Mouse (Mus musculus) lung, adult 2 months (tissue): ENCODE data around the gene Stk10.

Source experiments
- CTCF ChIP-seq: fragments of 200-500 bp; IDR thresholded peaks from 2 replicates; pipeline ENCODE4 v1.5.1; 2011; ENCODE audit warnings: mild to moderate bottlenecking, low read length, control low read depth; ENCODE audit not compliant: insufficient read depth
- POLR2A ChIP-seq: fragments of 200-500 bp; IDR thresholded peaks from 2 replicates; pipeline ENCODE4 v1.6.1; 2011; ENCODE audit warnings: low read depth, mild to moderate bottlenecking, control low read depth, low read length, borderline replicate concordance; ENCODE audit errors: extremely low read depth

- no peak for TF ChIP-seq CTCF
- no peak for TF ChIP-seq POLR2A
These were observed 29.4 kb upstream of the Stk10 start for GRCm38 (mm10) chr11:32503711-32504110.
